Mouse (Mus musculus) CD4-positive naive resting alpha-beta T cell, adult 57 days (primary cell): ENCODE results near the gene Exoc7. TPM values are rescaled to one million over a fixed set of nuclear protein-coding genes. Genes with fewer than 3 reads are reported as not detected.

ENCODE experiments used
- total RNA-seq: library from RNA; stranded (reverse); gene quantifications from one replicate; pipeline ENCODE4 v1.2.4, GENCODE M21; 2023

The Exoc7 gene
- total RNA-seq, result 60.6 TPM

DNA sequence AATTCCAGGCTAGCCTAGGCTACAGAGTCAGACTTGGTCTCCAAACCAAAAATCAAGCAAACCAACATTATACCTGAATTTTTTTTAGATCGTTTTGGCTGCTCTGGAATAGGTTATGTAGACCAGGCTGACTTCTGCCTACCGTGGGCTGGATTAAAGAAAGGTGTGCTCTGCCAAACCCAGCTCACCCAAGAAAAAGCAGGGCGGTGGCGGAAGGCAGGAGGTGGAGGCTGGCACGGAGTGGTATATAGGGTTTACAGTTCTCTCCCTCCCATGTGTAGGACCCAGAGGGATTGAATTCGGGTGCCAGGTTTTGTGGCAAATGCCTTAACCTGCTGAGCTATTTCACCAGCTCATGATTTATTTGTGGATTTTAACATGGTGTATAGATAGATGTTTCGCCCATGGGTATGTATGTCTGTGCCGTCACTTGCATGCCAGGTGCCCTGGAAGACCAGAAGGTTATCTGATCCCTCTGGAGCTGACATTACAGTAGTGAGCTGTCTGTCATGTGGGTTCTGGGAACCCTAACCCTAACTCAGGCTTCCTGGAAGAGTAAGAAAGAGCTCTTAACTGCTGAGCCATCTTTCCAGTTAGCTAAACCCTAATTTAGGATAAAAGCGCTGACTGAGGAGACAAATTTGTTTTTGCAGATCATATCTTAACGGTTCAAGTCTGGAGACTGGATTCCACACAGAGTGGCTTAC lies at the start of gene Exoc7:
Gene Exoc7 (minus strand): TSS at position 215 of the 707 bp plus-strand sequence.

GRCm38 (mm10) chr11:116335244-116336036 lies 28.4 kb upstream of the Exoc7 start, which contains the start of gene Foxj1:
TSS of gene Foxj1 (minus strand) at chr11:116335399.

GRCm38 (mm10) chr11:116280751-116281663 lies 26.0 kb downstream of the Exoc7 start, which contains the start of gene Galr2:
TSS of gene Galr2 (plus strand) at chr11:116280939.

GRCm38 (mm10) chr11:116274045-116274666 lies 32.9 kb downstream of the Exoc7 start, which contains the start of gene Srp68:
TSS of gene Srp68 (minus strand) at chr11:116274217.

Other genes starting within 250 kb of the Exoc7 start
- gene Unc13d, start 229.3 kb downstream of the Exoc7 start, total RNA-seq, result 85.3 TPM
- 174 TPM for gene Wbp2, start 220.2 kb downstream of the Exoc7 start, total RNA-seq
- 1.8 TPM for gene Trim47, start 180.0 kb downstream of the Exoc7 start, total RNA-seq
- gene Trim65, start 176.1 kb downstream of the Exoc7 start, total RNA-seq, result 39.2 TPM
- 59.1 TPM for gene Mrpl38, start 168.4 kb downstream of the Exoc7 start, total RNA-seq
- 27.4 TPM for gene Fbf1, start 139.1 kb downstream of the Exoc7 start, total RNA-seq
- 43.3 TPM for gene Ten1, start 108.4 kb downstream of the Exoc7 start, total RNA-seq
- gene Acox1, start 108.2 kb downstream of the Exoc7 start, total RNA-seq, result 24.0 TPM
- gene Evpl, start 69.2 kb downstream of the Exoc7 start, total RNA-seq, result 0.44 TPM
- 67.5 TPM for gene Srp68, start 33.0 kb downstream of the Exoc7 start, total RNA-seq
- gene Galr2, start 26.3 kb downstream of the Exoc7 start, total RNA-seq, result not detected
- not detected for gene Foxj1, start 28.2 kb upstream of the Exoc7 start, total RNA-seq
- gene Rnf157, start 105.8 kb upstream of the Exoc7 start, total RNA-seq, result 8.8 TPM
- gene Ubald2, start 126.9 kb upstream of the Exoc7 start, total RNA-seq, result 107 TPM
- gene Qrich2, start 159.0 kb upstream of the Exoc7 start, total RNA-seq, result 0.21 TPM
- 78.4 TPM for gene Prpsap1, start 187.0 kb upstream of the Exoc7 start, total RNA-seq
- gene Sphk1, start 223.7 kb upstream of the Exoc7 start, total RNA-seq, result 0.18 TPM